Mouse (Mus musculus): Measurements from ENCODE around the gene Ugt1a1. TPM values are rescaled to one million over a fixed set of nuclear protein-coding genes. Genes with fewer than 3 reads are reported as not detected.

Gene Ugt1a1
- polyA plus RNA-seq, 1 experiment from 2014 or later: not detected

- no peak for ATAC-seq (ENCODE audit: low FRiP score)
- no peak overlapping the region for H3K4me3 ChIP-seq
- H3K4me1 ChIP-seq (replicated peaks): no peaks in the 10 kb centered on the region
- H3K27me3 ChIP-seq: no peaks in the 10 kb centered on the region
- peaks cover 62% of the 10 kb centered on the region for H3K9me3 ChIP-seq
- WGBS: 63% methylated on average over 8 of the region's 8 CpGs
- H3K9ac ChIP-seq: no peak overlapping the region
- no peaks in the 10 kb centered on the region for H3K36me3 ChIP-seq
- no peak overlapping the region for H3K4me2 ChIP-seq
- no peak overlapping the region for H3K27ac ChIP-seq
Observed at GRCm38 (mm10) chr1:88212341-88213045, 734 bp downstream of the Ugt1a1 start.

DNA sequence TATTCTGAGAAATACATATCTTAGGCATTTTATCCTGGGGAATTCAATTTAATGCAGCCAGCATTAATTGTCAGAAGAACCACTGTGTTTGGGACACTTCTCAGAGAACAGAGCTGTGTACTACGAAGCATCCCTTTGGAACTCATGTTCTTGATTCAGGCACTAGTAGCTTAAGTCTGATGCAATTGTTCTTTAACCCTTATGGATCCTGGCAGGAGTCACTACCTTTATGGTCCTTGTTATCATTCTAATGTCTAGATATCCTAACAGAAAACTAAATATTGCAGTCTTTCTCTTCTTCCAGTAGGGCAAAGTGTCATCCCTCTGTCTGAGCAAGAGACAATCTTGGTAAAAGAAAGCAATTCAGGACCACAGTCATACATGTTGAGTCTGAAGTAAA lies 1.3 kb downstream of the Ugt1a1 start:
- H3K9ac ChIP-seq: no peak overlapping the region
- no peaks in the 10 kb centered on the region for H3K36me3 ChIP-seq
- no peak overlapping the region for H3K27ac ChIP-seq
- 83% methylated on average over 1 of the region's 1 CpGs for WGBS
- no peaks in the 10 kb centered on the region for H3K27me3 ChIP-seq
- H3K4me3 ChIP-seq: no peak overlapping the region
- H3K4me1 ChIP-seq (replicated peaks): no peaks in the 10 kb centered on the region
- peaks cover 64% of the 10 kb centered on the region for H3K9me3 ChIP-seq
- no peak overlapping the region for H3K4me2 ChIP-seq
- no peak for ATAC-seq (ENCODE audit: low FRiP score)

DNA sequence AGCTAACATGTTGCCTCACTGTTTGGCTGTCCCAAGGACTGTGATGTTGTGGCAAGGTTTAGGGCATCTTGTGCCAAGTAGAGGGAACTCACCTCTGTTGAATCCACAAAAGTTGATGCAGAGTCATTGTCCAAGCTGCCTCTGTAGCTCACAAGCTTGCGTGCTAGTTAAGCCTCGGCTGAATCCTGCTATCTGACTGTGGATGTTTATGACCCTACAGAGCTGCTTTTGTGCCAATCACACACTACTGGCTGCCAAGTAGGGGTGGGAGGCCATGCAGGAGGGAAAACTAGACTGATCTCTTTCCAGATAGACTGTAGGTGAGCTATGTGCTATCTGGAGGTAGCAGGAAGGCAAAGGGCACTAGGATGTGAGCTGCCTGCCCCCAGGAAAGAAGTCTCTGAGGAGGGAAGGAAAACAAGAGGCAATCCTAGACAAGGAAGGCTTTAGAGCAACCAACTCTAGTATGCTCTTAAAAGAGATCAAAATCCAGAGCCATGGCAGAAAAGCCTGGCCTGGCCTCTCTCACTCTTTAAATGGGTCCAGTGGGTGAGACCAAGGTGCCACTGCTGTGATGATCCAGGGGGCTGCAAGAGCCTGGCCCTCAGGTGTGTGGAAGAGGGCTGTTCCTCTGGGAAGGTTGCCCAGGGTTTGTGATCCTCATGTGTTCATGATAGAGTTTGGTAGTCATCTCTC lies 2.2 kb downstream of the Ugt1a1 start:
- Histone ChIP-seq H3K9ac (no peak overlapping the region), H3K4me1 (replicated peaks) (no peaks in the 10 kb centered on the region), H3K27ac (no peak overlapping the region), H3K4me3 (no peak overlapping the region), H3K9me3 (peaks cover 64% of the 10 kb centered on the region), H3K36me3 (no peaks in the 10 kb centered on the region), H3K4me2 (no peak overlapping the region), H3K27me3 (no peaks in the 10 kb centered on the region)
- no peak for ATAC-seq (ENCODE audit: low FRiP score)
- 85% methylated on average over 2 of the region's 2 CpGs for WGBS

DNA sequence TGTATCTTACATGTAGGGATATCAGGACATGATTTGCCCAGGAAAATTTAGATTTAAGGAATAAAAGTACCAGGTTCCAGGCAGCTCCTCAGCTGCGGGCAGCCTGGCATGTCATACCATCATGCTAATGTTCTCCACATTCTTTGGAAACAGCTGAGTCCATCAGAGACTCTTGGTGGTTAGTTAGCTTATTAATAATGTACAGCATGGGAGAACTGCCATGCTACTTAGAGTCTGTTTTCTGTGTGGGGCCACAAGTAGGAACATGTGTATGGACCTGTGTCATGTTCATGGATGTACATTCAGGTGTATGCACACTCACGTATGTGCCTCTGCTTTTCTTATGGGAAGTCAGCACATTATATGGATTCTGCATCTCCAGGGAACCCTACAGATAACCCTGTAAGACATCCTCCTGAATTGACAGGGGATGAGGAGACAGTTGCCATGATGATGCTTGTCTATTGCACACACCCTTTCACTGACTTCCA lies 2.7 kb downstream of the Ugt1a1 start:
- Histone ChIP-seq H3K9ac (no peak overlapping the region), H3K4me3 (no peak overlapping the region), H3K36me3 (no peaks in the 10 kb centered on the region), H3K4me1 (replicated peaks) (no peaks in the 10 kb centered on the region), H3K4me2 (no peak overlapping the region), H3K27me3 (no peaks in the 10 kb centered on the region), H3K9me3 (peaks cover 64% of the 10 kb centered on the region), H3K27ac (no peak overlapping the region)
- WGBS: 81% methylated on average over 2 of the region's 2 CpGs
- no peak for ATAC-seq (ENCODE audit: low FRiP score)

DNA sequence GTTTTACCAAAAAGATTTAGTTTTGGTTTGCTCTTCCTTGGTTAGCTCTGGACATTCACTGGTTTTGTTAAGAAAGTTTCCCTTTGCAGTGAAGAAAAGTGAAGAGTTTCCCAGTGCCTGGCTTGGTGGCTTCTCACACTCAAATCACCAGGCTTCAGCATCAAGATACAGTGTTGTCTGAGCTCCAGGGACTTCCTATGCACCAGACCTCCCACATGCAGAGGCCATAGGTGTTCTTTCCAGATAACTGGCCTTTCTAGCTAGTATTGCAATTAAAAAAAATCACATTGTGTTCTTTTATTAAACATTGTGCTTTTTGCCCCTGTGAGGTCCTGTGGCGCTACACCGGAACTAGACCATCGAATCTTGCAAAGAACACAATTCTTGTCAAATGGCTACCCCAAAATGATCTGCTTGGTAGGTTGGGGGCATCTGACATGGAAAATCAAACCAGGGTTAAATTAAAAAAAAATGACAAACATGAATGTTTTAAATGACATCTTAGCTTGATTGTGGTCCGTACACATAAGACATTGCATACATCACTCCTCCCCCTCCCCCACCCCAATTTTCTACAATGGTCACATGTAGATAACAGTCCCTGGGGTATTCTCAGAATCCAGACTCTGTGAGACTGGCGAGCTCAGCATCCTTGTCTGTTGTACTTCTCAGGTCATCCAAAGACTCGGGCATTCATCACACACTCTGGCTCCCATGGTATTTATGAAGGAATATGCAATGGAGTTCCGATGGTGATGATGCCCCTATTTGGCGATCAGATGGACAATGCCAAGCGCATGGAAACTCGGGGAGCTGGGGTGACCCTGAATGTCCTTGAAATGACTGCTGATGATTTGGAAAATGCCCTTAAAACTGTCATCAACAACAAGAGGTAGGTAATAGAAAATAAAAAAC lies 4.0 kb downstream of the Ugt1a1 start:
- no peak overlapping the region for H3K4me2 ChIP-seq
- no peak overlapping the region for H3K27ac ChIP-seq
- no peaks in the 10 kb centered on the region for H3K36me3 ChIP-seq
- peaks cover 62% of the 10 kb centered on the region for H3K9me3 ChIP-seq
- no peak overlapping the region for H3K9ac ChIP-seq
- H3K4me1 ChIP-seq (replicated peaks): no peaks in the 10 kb centered on the region
- 0 out of 2 replicates have a peak, but pooled peaks have one; percentile 8 for ATAC-seq (ENCODE audit: low FRiP score)
- no peak overlapping the region for H3K4me3 ChIP-seq
- WGBS: 68% methylated on average over 10 of the region's 10 CpGs
- H3K27me3 ChIP-seq: no peaks in the 10 kb centered on the region

- ATAC-seq (ENCODE audit: low FRiP score): no peak
- Histone ChIP-seq H3K4me1 (replicated peaks) (no peaks in the 10 kb centered on the region), H3K27me3 (no peaks in the 10 kb centered on the region), H3K9ac (no peak overlapping the region), H3K4me2 (no peak overlapping the region), H3K9me3 (peaks cover 58% of the 10 kb centered on the region), H3K4me3 (no peak overlapping the region), H3K36me3 (no peaks in the 10 kb centered on the region), H3K27ac (no peak overlapping the region)
- 57% methylated on average over 2 of the region's 2 CpGs for WGBS
Observed at GRCm38 (mm10) chr1:88216551-88216950, 4.8 kb downstream of the Ugt1a1 start.

DNA sequence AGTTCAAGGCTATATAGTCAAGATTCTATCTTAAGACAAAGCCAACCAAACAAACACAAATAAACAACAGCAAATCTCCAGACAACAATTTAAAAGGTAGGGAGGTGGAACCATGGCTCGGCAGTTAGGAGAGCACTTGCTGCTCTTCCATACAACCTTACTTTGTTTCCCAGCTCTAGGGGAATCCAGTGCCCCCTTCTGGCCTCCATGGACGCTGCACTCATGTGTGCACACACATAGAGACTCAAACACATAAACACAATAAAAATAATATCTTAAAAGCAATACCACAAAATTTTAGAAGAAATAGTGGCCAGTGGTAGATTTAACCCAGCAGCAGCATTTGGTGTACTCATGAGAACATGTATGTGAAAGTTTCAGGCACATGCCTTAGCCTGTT lies 5.4 kb downstream of the Ugt1a1 start:
- no peaks in the 10 kb centered on the region for H3K36me3 ChIP-seq
- no peak overlapping the region for H3K4me3 ChIP-seq
- no peak overlapping the region for H3K27ac ChIP-seq
- no peaks in the 10 kb centered on the region for H3K4me1 ChIP-seq (replicated peaks)
- 69% methylated on average over 2 of the region's 2 CpGs for WGBS
- no peak for ATAC-seq (ENCODE audit: low FRiP score)
- no peak overlapping the region for H3K4me2 ChIP-seq
- peaks cover 54% of the 10 kb centered on the region for H3K9me3 ChIP-seq
- H3K9ac ChIP-seq: no peak overlapping the region
- no peaks in the 10 kb centered on the region for H3K27me3 ChIP-seq

- Histone ChIP-seq H3K9ac (no peak overlapping the region), H3K9me3 (peaks cover 52% of the 10 kb centered on the region), H3K27me3 (no peaks in the 10 kb centered on the region), H3K36me3 (no peaks in the 10 kb centered on the region), H3K27ac (no peak overlapping the region), H3K4me1 (replicated peaks) (no peaks in the 10 kb centered on the region), H3K4me3 (no peak overlapping the region), H3K4me2 (no peak overlapping the region)
- no peak for ATAC-seq (ENCODE audit: low FRiP score)
- 45% methylated on average over 3 of the region's 3 CpGs for WGBS
Observed at GRCm38 (mm10) chr1:88217576-88217975, 5.8 kb downstream of the Ugt1a1 start.

- Histone ChIP-seq H3K9ac (no peak overlapping the region), H3K4me2 (no peak overlapping the region), H3K27ac (no peak overlapping the region), H3K27me3 (no peaks in the 10 kb centered on the region), H3K4me1 (replicated peaks) (no peaks in the 10 kb centered on the region), H3K9me3 (peaks cover 47% of the 10 kb centered on the region), H3K36me3 (no peaks in the 10 kb centered on the region), H3K4me3 (no peak overlapping the region)
- ATAC-seq (ENCODE audit: low FRiP score): no peak
- 75% methylated on average over 9 of the region's 9 CpGs for WGBS
Observed at GRCm38 (mm10) chr1:88218051-88218450, 6.3 kb downstream of the Ugt1a1 start.

- no peak overlapping the region for H3K27ac ChIP-seq
- no peak overlapping the region for H3K4me3 ChIP-seq
- peaks cover 42% of the 10 kb centered on the region for H3K9me3 ChIP-seq
- H3K9ac ChIP-seq: no peak overlapping the region
- H3K4me1 ChIP-seq (replicated peaks): no peaks in the 10 kb centered on the region
- no peaks in the 10 kb centered on the region for H3K27me3 ChIP-seq
- ATAC-seq (ENCODE audit: low FRiP score): no peak
- no peak overlapping the region for H3K4me2 ChIP-seq
- WGBS: 54% methylated on average over 4 of the region's 4 CpGs
- H3K36me3 ChIP-seq: no peaks in the 10 kb centered on the region
Observed at GRCm38 (mm10) chr1:88218591-88218990, 6.8 kb downstream of the Ugt1a1 start.

- Histone ChIP-seq H3K4me2 (no peak overlapping the region), H3K4me3 (no peak overlapping the region), H3K9ac (no peak overlapping the region), H3K9me3 (peaks cover 37% of the 10 kb centered on the region), H3K27ac (no peak overlapping the region), H3K4me1 (replicated peaks) (no peaks in the 10 kb centered on the region), H3K36me3 (no peaks in the 10 kb centered on the region), H3K27me3 (no peaks in the 10 kb centered on the region)
- no peak for ATAC-seq (ENCODE audit: low FRiP score)
- 14% methylated on average over 1 of the region's 1 CpGs for WGBS
Observed at GRCm38 (mm10) chr1:88219054-88219453, 7.3 kb downstream of the Ugt1a1 start.

DNA sequence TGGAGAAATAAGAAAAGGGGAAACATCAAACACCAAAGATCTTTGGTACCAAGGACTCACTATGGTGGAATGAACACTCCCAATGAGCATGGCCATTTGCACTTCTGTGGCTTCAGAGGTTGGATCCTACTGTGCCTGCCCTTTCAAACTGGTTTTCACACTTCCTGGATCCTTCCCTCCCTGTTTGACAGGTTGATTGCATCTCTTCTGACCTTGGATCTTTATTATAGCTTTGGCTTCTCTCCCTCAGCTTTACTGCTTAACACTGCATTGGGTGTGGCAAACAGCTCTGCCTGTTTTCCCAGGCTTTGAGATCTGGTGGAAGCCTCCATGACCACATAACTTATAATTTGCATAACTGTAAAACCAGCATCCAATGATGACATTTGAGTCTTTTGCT lies 8.6 kb downstream of the Ugt1a1 start:
- peaks cover 27% of the 10 kb centered on the region for H3K9me3 ChIP-seq
- H3K4me1 ChIP-seq (replicated peaks): no peaks in the 10 kb centered on the region
- H3K4me2 ChIP-seq: no peak overlapping the region
- H3K27ac ChIP-seq: no peak overlapping the region
- no peaks in the 10 kb centered on the region for H3K27me3 ChIP-seq
- H3K4me3 ChIP-seq: no peak overlapping the region
- H3K36me3 ChIP-seq: no peaks in the 10 kb centered on the region
- H3K9ac ChIP-seq: no peak overlapping the region
- ATAC-seq (ENCODE audit: low FRiP score): no peak

All from hindbrain, embryonic 13.5 days (tissue).